Mouse (Mus musculus) v-Abl transformed pro-B cells (cell line): ENCODE measurements at regions not wholly inside any gene's neighbourhood (a gene's known extent, or its start where the extent isn't known, plus 50 kb on each side); places are given as distances from the start of the nearest gene placed in this dataset.

ENCODE experiments used
- in situ Hi-C, 2 experiments: fragments of 400-800 bp; cut with MboI; formaldehyde crosslinking; loops; one replicate each; pipeline ENCODE4 v1.15.1; 2025; ENCODE audit not compliant: unreplicated experiment in 2 of 2

GRCm38 (mm10) chr15:10833866-10834571 lies 118.1 kb upstream of the C1qtnf3 start:
- in situ Hi-C loops, result no loop called here

- in situ Hi-C loops, result no loop called here
Measured at GRCm38 (mm10) chr15:10838584-10839288, 113.4 kb upstream of the C1qtnf3 start.

- in situ Hi-C loops, result no loop called here
Measured at GRCm38 (mm10) chr15:10840621-10841034, 111.5 kb upstream of the C1qtnf3 start.

GRCm38 (mm10) chr15:10843060-10843695 lies 109.0 kb upstream of the C1qtnf3 start:
- in situ Hi-C loops, result no loop called here

- in situ Hi-C loops, result no loop called here
Measured at GRCm38 (mm10) chr15:10846722-10847121, 105.4 kb upstream of the C1qtnf3 start.

GRCm38 (mm10) chr15:10864004-10864775 lies 87.9 kb upstream of the C1qtnf3 start:
- in situ Hi-C loops, result loop anchor here (10.0 kb wide), 3 partner anchors 369 to 1669 kb away; no protein-coding TSS in a partner anchor

GRCm38 (mm10) chr15:10865109-10865508 lies 87.0 kb upstream of the C1qtnf3 start:
- in situ Hi-C loops, result loop anchor here (10.0 kb wide), 3 partner anchors 370 to 1670 kb away; no protein-coding TSS in a partner anchor

GRCm38 (mm10) chr15:10866794-10867193 lies 85.3 kb upstream of the C1qtnf3 start:
- in situ Hi-C loops, result loop anchor here (10.0 kb wide), 3 partner anchors 372 to 1672 kb away; no protein-coding TSS in a partner anchor

GRCm38 (mm10) chr15:10868115-10868514 lies 84.0 kb upstream of the C1qtnf3 start:
- in situ Hi-C loops, result loop anchor here (10.0 kb wide), 3 partner anchors 373 to 1673 kb away; no protein-coding TSS in a partner anchor

- in situ Hi-C loops, result loop anchor here (10.0 kb wide), 3 partner anchors 374 to 1674 kb away; no protein-coding TSS in a partner anchor
Measured at GRCm38 (mm10) chr15:10868716-10869585, 83.2 kb upstream of the C1qtnf3 start.

- in situ Hi-C loops, result loop anchor here (10.0 kb wide), 4 partner anchors 375 to 1755 kb away; no protein-coding TSS in a partner anchor
Measured at GRCm38 (mm10) chr15:10869879-10870278, 82.3 kb upstream of the C1qtnf3 start.

- in situ Hi-C loops, result loop anchor here in 1 of 2 experiments (10.0 kb wide), 2 partner anchors 1418 to 1758 kb away; no protein-coding TSS in a partner anchor
Measured at GRCm38 (mm10) chr15:10872322-10872967, 79.7 kb upstream of the C1qtnf3 start.

- in situ Hi-C loops, result loop anchor here (5.0 to 25.0 kb wide), 4 partner anchors 379 to 1762 kb away; no protein-coding TSS in a partner anchor
Measured at GRCm38 (mm10) chr15:10876328-10876727, 75.8 kb upstream of the C1qtnf3 start.

- in situ Hi-C loops, result loop anchor here in 1 of 2 experiments (25.0 kb wide), 1 partner anchor 1269 kb away; no protein-coding TSS in a partner anchor
Measured at GRCm38 (mm10) chr15:10881726-10882125, 70.4 kb upstream of the C1qtnf3 start.

- in situ Hi-C loops, result loop anchor here in 1 of 2 experiments (25.0 kb wide), 1 partner anchor 1276 kb away; no protein-coding TSS in a partner anchor
Measured at GRCm38 (mm10) chr15:10887990-10888389, 64.1 kb upstream of the C1qtnf3 start.

- in situ Hi-C loops, result loop anchor here in 1 of 2 experiments (25.0 kb wide), 1 partner anchor 1278 kb away; no protein-coding TSS in a partner anchor
Measured at GRCm38 (mm10) chr15:10890220-10890921, 61.8 kb upstream of the C1qtnf3 start.

GRCm38 (mm10) chr15:10898309-10898708 lies 53.8 kb upstream of the C1qtnf3 start:
- in situ Hi-C loops, result loop anchor here in 1 of 2 experiments (5.0 to 25.0 kb wide), 2 partner anchors 1286 to 1781 kb away; no protein-coding TSS in a partner anchor
